Mouse (Mus musculus) limb, embryonic 14.5 days (tissue): ENCODE measurements around the gene Iqcm. TPM values are rescaled to one million over a fixed set of nuclear protein-coding genes. Genes with fewer than 3 reads are reported as not detected.
"Not testable (repeated sequence)": the region's sequence is repeated elsewhere in the genome, so short reads cannot be mapped to it uniquely, and the experiment has no call there.

Source experiments
- ATAC-seq: fragments of 200-750 bp; cut with Nextera tagmentation; 2 replicates; pipeline ENCODE4 v1.8.0; 2017; ENCODE audit warnings: low read depth, moderate number of reproducible peaks, moderate TSS enrichment; ENCODE audit not compliant: low FRiP score
- DNase-seq: peaks from one replicate; pipeline ENCODE4 v3.0.0-alpha.2; 2015; ENCODE audit warnings: low spot score
- H3K27ac ChIP-seq: fragments of 300-500 bp; sonication (generic); replicated peaks from 2 replicates; pipeline ENCODE4 v1.5.1; 2014; ENCODE audit warnings: low read depth, mild to moderate bottlenecking, low read length, moderate library complexity, mixed read lengths
- H3K27me3 ChIP-seq: fragments of 300-500 bp; sonication (generic); 2 replicates; pipeline ENCODE4 v1.6.1; 2014; ENCODE audit warnings: low read length, mixed read lengths; ENCODE audit not compliant: control insufficient read depth, insufficient read depth
- H3K36me3 ChIP-seq: fragments of 300-500 bp; sonication (generic); 2 replicates; pipeline ENCODE4 v1.6.1; 2014; ENCODE audit warnings: mild to moderate bottlenecking, low read length, moderate library complexity, mixed read lengths; ENCODE audit not compliant: control insufficient read depth, insufficient read depth
- H3K4me1 ChIP-seq: fragments of 300-500 bp; sonication (generic); 2 replicates; pipeline ENCODE4 v1.6.1; 2014; ENCODE audit warnings: antibody characterized with exemption, low read length, mixed read lengths; ENCODE audit not compliant: control insufficient read depth, insufficient read depth
- H3K4me2 ChIP-seq: fragments of 300-500 bp; sonication (generic); replicated peaks from 2 replicates; pipeline ENCODE4 v1.6.1; 2014; ENCODE audit warnings: low read depth, mild to moderate bottlenecking, low read length, moderate library complexity; ENCODE audit not compliant: severe bottlenecking
- H3K4me3 ChIP-seq: fragments of 300-500 bp; sonication (generic); replicated peaks from 2 replicates; pipeline ENCODE4 v1.5.1; 2014; ENCODE audit warnings: low read length
- H3K9ac ChIP-seq: fragments of 300-500 bp; sonication (generic); 2 replicates; pipeline ENCODE4 v1.6.1; 2014; ENCODE audit warnings: mild to moderate bottlenecking, low read depth, low read length, moderate library complexity; ENCODE audit not compliant: severe bottlenecking
- H3K9me3 ChIP-seq: fragments of 300-500 bp; sonication (generic); 2 replicates; pipeline ENCODE4 v1.6.1; 2016; ENCODE audit warnings: low read length; ENCODE audit not compliant: control insufficient read depth
- POLR2A ChIP-seq: fragments of 200-500 bp; IDR thresholded peaks from 2 replicates; pipeline ENCODE4 v1.8.0; 2012; ENCODE audit warnings: inconsistent platforms, mild to moderate bottlenecking, moderate library complexity, borderline replicate concordance; ENCODE audit not compliant: insufficient read depth, insufficient read length; ENCODE audit errors: extremely low read depth
- WGBS: fragments of 180-500 bp; shearing (Covaris S2); extraction: QIAGEN DNeasy Blood & Tissue Kit; methylation state at CpG from one replicate; pipeline ENCODE4 v1.1.7; 2014; 5-methylcytosine and 5-hydroxymethylcytosine counted together
- polyA plus RNA-seq, 2 experiments: library from polyadenylated mRNA; depleted of rRNA in 1 of 2; stranded (reverse) in 1 of 2; unstranded in 1 of 2; fragments of >200 nt; fragmentation: Nextera tagmentation in 1 of 2; extraction: Ambion mirVana in 1 of 2; gene quantifications; 2 replicates each; pipeline versions ENCODE4 v1.2.1 to v1.2.3; 2012 to 2014

The Iqcm gene
- 0.03 TPM in 1 of 2 replicates, not detected in the other for polyA plus RNA-seq (2012; rRNA removed)
- not detected in 2 replicates for polyA plus RNA-seq (2014; fragmentation: Nextera tagmentation; extraction: Ambion mirVana)

- TF ChIP-seq POLR2A = no peak
- no peaks in the 10 kb centered on the region for H3K36me3 ChIP-seq
- no peak for ATAC-seq
- WGBS = 86% methylated on average over 7 of the region's 7 CpGs
- no peak within 1 kb of the TSS for H3K4me2 ChIP-seq
- no peak for DNase-seq
- no peaks in the 10 kb centered on the region for H3K9me3 ChIP-seq
- no peak within 1 kb of the TSS for H3K4me3 ChIP-seq
- H3K4me1 ChIP-seq = no peaks in the 10 kb centered on the region
- no peak within 1 kb of the TSS for H3K27ac ChIP-seq
- no peaks in the 10 kb centered on the region for H3K27me3 ChIP-seq
- no peak within 1 kb of the TSS for H3K9ac ChIP-seq
Measured at GRCm38 (mm10) chr8:75448394-75448793, at the start of gene Iqcm. Gene Iqcm (plus strand): TSS chr8:75448694.

GRCm38 (mm10) chr8:75406489-75406888, 42.0 kb upstream of the Iqcm start, which contains the start of gene Gm10358:
Gene Gm10358 (minus strand): TSS chr8:75406589.
- Histone ChIP-seq H3K9ac (no peak within 1 kb of the TSS), H3K4me2 (no peak within 1 kb of the TSS), H3K27ac (no peak within 1 kb of the TSS), H3K27me3 (no peaks in the 10 kb centered on the region), H3K36me3 (no peaks in the 10 kb centered on the region), H3K4me3 (no peak within 1 kb of the TSS), H3K4me1 (no peaks in the 10 kb centered on the region), H3K9me3 (no peaks in the 10 kb centered on the region)
- DNase-seq (no peak), ATAC-seq (no peak)
- WGBS = 95% methylated on average over 5 of the region's 5 CpGs
- no peak for TF ChIP-seq POLR2A

- not testable (repeated sequence) for H3K9ac ChIP-seq, DNase-seq, H3K27me3 ChIP-seq, H3K4me1 ChIP-seq, ATAC-seq, H3K36me3 ChIP-seq, H3K9me3 ChIP-seq, H3K4me2 ChIP-seq, H3K4me3 ChIP-seq, H3K27ac ChIP-seq
- WGBS = 80% methylated on average over 3 of the region's 3 CpGs
Measured at GRCm38 (mm10) chr8:75415696-75416095, 32.8 kb upstream of the Iqcm start.

- no peak for TF ChIP-seq POLR2A
- Histone ChIP-seq H3K4me1 (no peaks in the 10 kb centered on the region), H3K9me3 (no peaks in the 10 kb centered on the region), H3K9ac (no peak overlapping the region), H3K27ac (no peak overlapping the region), H3K27me3 (no peaks in the 10 kb centered on the region), H3K4me3 (no peak overlapping the region), H3K36me3 (no peaks in the 10 kb centered on the region), H3K4me2 (no peak overlapping the region)
- DNase-seq (peak; percentile 7), ATAC-seq (no peak)
- 70% methylated on average over 1 of the region's 1 CpGs for WGBS
Measured at GRCm38 (mm10) chr8:75476756-75477155, 28.3 kb downstream of the Iqcm start.

GRCm38 (mm10) chr8:75489035-75489678, 40.7 kb downstream of the Iqcm start:
- no peak for DNase-seq
- Histone ChIP-seq H3K9ac (no peak overlapping the region), H3K4me1 (no peaks in the 10 kb centered on the region), H3K9me3 (no peaks in the 10 kb centered on the region), H3K27ac (no peak overlapping the region), H3K36me3 (no peaks in the 10 kb centered on the region), H3K4me3 (no peak overlapping the region), H3K4me2 (no peak overlapping the region), H3K27me3 (no peaks in the 10 kb centered on the region)
- 82% methylated on average over 13 of the region's 13 CpGs for WGBS
- TF ChIP-seq POLR2A = no peak
- ATAC-seq = no peak
